Mouse (Mus musculus): ENCODE results near the gene Dnmt1. TPM values are rescaled to one million over a fixed set of nuclear protein-coding genes. Genes with fewer than 3 reads are reported as not detected.

Dnmt1 gene
- total and polyA plus RNA-seq, 2 experiments from 2014 or later, result 36.2 to 86.5 TPM

GRCm38 (mm10) chr9:20876318-20877117, 83.2 kb downstream of the Dnmt1 start:
- Histone ChIP-seq H3K9me3 (ENCODE audit: low read length) (no peaks in the 10 kb centered on the region), H3K4me2 (ENCODE audit: low read depth, low read length) (no peak overlapping the region; the same call in 1 of the 2 replicates), H3K4me1 (ENCODE audit: insufficient read depth, low read length) (no peaks in the 10 kb centered on the region), H3K9ac (replicated peaks; ENCODE audit: low read length) (no peak overlapping the region), H3K27me3 (ENCODE audit: insufficient read depth, low read length) (no peaks in the 10 kb centered on the region), H3K36me3 (ENCODE audit: insufficient read depth, low read length) (0 out of 2 replicates have a peak, but pooled peaks cover 3% of the 10 kb centered on the region), H3K27ac (no peak overlapping the region), H3K4me3 (ENCODE audit: low read length) (no peak overlapping the region)
- TF ChIP-seq CTCF (IDR thresholded peaks at IDR 0.05; ENCODE audit: low read depth), result no peak
- ATAC-seq, result no peak
- no peak for DNase-seq (ENCODE audit: low spot score)
- WGBS, result 67% methylated on average over 9 of the region's 9 CpGs

GRCm38 (mm10) chr9:20875021-20875790, 84.5 kb downstream of the Dnmt1 start:
- ATAC-seq, result no peak
- Histone ChIP-seq H3K36me3 (ENCODE audit: insufficient read depth, low read length) (0 out of 2 replicates have a peak, but pooled peaks cover 3% of the 10 kb centered on the region), H3K4me3 (ENCODE audit: low read length) (no peak overlapping the region), H3K9me3 (ENCODE audit: low read length) (no peaks in the 10 kb centered on the region), H3K27ac (no peak overlapping the region), H3K4me2 (ENCODE audit: low read depth, low read length) (no peak overlapping the region), H3K27me3 (ENCODE audit: insufficient read depth, low read length) (no peaks in the 10 kb centered on the region), H3K4me1 (ENCODE audit: insufficient read depth, low read length) (no peaks in the 10 kb centered on the region), H3K9ac (replicated peaks; ENCODE audit: low read length) (no peak overlapping the region; the same call in 1 of the 2 replicates)
- 70% methylated on average over 23 of the region's 23 CpGs for WGBS
- TF ChIP-seq CTCF (IDR thresholded peaks at IDR 0.05; ENCODE audit: low read depth), result no peak
- DNase-seq (ENCODE audit: low spot score), result peak; percentile 32

DNA sequence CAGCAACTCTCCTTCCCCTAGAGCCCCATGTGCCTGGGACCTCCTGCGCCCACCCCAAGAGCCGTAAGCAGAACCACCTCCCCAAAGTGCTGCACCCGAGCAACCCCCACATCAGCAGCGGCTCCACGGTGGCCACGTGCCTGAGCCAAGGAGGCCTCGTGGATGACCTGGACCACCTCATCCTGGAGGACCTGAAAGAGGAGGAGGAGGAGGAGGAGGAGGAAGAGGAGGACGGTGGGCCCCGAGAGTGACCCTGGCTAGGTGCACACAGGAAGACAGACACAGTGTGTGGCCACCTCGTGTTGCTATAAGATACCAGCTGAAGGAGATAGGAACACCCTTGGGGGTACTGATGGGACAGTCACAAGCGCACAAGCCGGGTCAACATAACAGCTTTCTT, 86.2 kb downstream of the Dnmt1 start:
- Histone ChIP-seq H3K4me2 (ENCODE audit: low read depth, low read length) (no peak overlapping the region), H3K9ac (replicated peaks; ENCODE audit: low read length) (no peak overlapping the region), H3K27me3 (ENCODE audit: insufficient read depth, low read length) (no peaks in the 10 kb centered on the region), H3K4me3 (ENCODE audit: low read length) (no peak overlapping the region), H3K4me1 (ENCODE audit: insufficient read depth, low read length) (no peaks in the 10 kb centered on the region), H3K27ac (no peak overlapping the region), H3K36me3 (ENCODE audit: insufficient read depth, low read length) (0 out of 2 replicates have a peak, but pooled peaks cover 3% of the 10 kb centered on the region), H3K9me3 (ENCODE audit: low read length) (no peaks in the 10 kb centered on the region)
- 89% methylated on average over 12 of the region's 12 CpGs for WGBS
- no peak for TF ChIP-seq CTCF (IDR thresholded peaks at IDR 0.05; ENCODE audit: low read depth)
- DNase-seq (ENCODE audit: low spot score), result no peak
- ATAC-seq, result no peak

DNA sequence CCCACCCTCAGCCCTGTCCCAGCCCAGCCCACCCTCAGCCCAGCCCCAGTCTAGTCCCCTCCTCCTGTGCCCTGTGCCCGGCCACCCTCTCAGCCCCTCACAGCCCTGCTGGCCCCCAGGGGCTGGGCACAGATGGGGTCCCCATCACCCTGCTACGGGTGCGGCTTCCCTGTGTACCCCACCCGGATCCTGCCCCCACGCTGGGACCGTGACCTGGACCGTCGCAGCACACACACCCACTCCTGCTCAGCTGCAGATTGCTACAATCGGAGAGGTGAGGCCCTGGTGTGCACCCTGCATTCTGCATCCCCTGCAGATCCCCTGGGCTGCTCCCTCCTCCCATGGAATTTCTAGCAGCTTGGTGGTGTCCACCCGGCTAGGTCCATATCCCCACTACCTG, 86.7 kb downstream of the Dnmt1 start:
- Histone ChIP-seq H3K36me3 (ENCODE audit: insufficient read depth, low read length) (0 out of 2 replicates have a peak, but pooled peaks cover 3% of the 10 kb centered on the region), H3K4me1 (ENCODE audit: insufficient read depth, low read length) (no peaks in the 10 kb centered on the region), H3K27ac (no peak overlapping the region), H3K4me2 (ENCODE audit: low read depth, low read length) (no peak overlapping the region), H3K9me3 (ENCODE audit: low read length) (no peaks in the 10 kb centered on the region), H3K4me3 (ENCODE audit: low read length) (no peak overlapping the region), H3K9ac (replicated peaks; ENCODE audit: low read length) (no peak overlapping the region), H3K27me3 (ENCODE audit: insufficient read depth, low read length) (no peaks in the 10 kb centered on the region)
- TF ChIP-seq CTCF (IDR thresholded peaks at IDR 0.05; ENCODE audit: low read depth), result no peak
- WGBS, result 90% methylated on average over 7 of the region's 10 CpGs
- DNase-seq (ENCODE audit: low spot score) (no peak), ATAC-seq (no peak)

DNA sequence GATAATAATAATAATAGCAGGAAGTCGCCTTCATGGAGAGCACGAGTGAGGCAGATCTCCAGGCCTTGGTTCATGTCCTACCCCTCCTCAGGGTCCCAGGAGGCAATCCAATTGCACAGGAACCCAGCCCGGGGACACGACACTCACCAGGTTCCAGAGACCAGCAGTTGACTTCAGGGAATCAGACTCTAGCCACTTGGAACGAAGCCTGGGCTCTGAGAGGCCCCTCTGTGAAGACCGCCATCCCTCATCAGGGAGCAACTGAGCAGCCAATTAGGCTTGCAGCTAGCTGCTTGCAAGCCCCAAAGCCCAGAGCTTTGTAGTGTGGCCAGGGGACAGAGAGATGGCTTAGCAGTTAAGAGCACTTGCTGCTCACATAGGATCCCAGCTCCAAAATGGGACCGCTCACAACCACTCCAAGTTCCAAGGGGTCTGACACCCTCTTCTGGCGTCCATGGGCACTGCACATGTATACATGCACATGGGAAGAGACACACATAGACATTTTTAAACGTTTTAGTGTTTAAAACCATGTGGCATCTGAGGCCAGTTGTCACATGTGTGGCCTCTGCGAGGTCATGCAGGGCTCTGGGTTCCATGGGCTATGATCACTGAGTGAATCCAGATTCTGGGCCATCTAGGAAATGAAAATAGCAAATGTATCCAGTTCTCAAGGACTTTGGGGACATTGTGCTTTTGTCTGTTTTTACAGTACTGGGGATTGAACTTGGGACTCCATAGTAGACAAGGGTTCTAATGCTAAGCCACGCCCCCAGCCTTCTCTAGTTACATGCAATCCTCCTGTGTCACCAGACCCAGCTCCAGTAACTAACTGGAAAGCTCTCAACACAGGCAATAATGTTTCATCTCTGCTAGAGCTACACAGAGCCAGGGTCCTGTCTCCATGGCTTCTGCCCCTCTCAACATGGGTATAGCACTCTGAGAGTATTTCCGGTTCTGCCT, 89.2 kb downstream of the Dnmt1 start:
- ATAC-seq (no peak), DNase-seq (ENCODE audit: low spot score) (no peak)
- 73% methylated on average over 12 of the region's 12 CpGs for WGBS
- TF ChIP-seq CTCF (IDR thresholded peaks at IDR 0.05; ENCODE audit: low read depth), result peak; percentile 40
- Histone ChIP-seq H3K9me3 (ENCODE audit: low read length) (no peaks in the 10 kb centered on the region), H3K4me3 (ENCODE audit: low read length) (no peak overlapping the region), H3K27ac (no peak overlapping the region), H3K27me3 (ENCODE audit: insufficient read depth, low read length) (no peaks in the 10 kb centered on the region), H3K9ac (replicated peaks; ENCODE audit: low read length) (no peak overlapping the region), H3K36me3 (ENCODE audit: insufficient read depth, low read length) (0 out of 2 replicates have a peak, but pooled peaks cover 3% of the 10 kb centered on the region), H3K4me1 (ENCODE audit: insufficient read depth, low read length) (no peaks in the 10 kb centered on the region), H3K4me2 (ENCODE audit: low read depth, low read length) (no peak overlapping the region)

DNA sequence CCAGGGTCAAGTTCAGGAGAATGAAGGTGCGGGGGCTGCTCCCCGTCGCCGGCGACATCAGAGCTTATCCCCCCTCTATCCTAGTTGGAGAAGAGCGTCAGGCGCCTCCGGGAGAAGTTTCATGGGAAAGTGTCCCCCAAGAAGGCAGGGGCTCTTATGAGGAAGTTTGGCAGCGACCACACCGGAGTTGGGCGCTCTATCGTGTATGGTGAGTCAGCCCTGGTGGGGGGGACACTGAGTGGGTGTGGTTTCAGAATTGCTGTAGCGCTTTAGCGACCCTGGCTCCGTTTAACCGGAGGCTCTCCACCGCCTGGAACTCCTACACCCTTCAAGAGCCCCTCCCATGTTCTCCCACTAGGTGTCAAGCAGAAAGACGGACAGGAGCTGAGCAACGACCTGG, 90.4 kb downstream of the Dnmt1 start:
- Histone ChIP-seq H3K4me1 (ENCODE audit: insufficient read depth, low read length) (no peaks in the 10 kb centered on the region), H3K27ac (no peak overlapping the region), H3K27me3 (ENCODE audit: insufficient read depth, low read length) (no peaks in the 10 kb centered on the region), H3K4me2 (ENCODE audit: low read depth, low read length) (peak overlapping the region; percentile 63), H3K9me3 (ENCODE audit: low read length) (no peaks in the 10 kb centered on the region), H3K4me3 (ENCODE audit: low read length) (peak overlapping the region; percentile 41), H3K36me3 (ENCODE audit: insufficient read depth, low read length) (0 out of 2 replicates have a peak, but pooled peaks cover 1% of the 10 kb centered on the region), H3K9ac (replicated peaks; ENCODE audit: low read length) (peak overlapping the region; percentile 52)
- DNase-seq (ENCODE audit: low spot score), result no peak
- WGBS, result 11% methylated on average over 19 of the region's 19 CpGs
- ATAC-seq, result no peak
- TF ChIP-seq CTCF (IDR thresholded peaks at IDR 0.05; ENCODE audit: low read depth), result no peak

Data from hindbrain, postnatal 0 days (tissue).